Mouse (Mus musculus): ENCODE data around the gene Rusc2. TPM values are rescaled to one million over a fixed set of nuclear protein-coding genes. Genes with fewer than 3 reads are reported as not detected.
A peak's percentile ranks its signal among the peaks of the same experiment; 100 is the strongest.

Rusc2 gene
- polyA plus RNA-seq, 1 experiment = 15.5 TPM

DNA sequence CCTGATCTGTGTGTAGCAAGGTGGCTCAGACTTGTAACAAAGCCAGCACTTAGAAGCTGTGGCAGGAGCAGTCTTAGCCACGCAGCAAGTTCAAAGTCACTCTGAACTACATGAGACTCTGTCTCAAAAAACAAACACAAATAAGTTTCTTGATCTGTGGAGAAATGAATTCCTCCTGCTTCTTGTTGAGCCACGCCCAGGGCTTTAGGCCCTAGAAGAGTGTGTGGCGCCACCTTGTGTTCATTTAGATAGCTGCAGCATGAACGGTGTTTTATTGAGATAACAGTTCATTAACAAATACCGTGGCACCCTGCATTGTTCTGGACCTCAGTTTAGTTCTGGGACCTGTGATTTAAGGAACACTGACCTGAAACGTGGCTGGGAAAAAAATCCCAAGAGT, 38.5 kb downstream of the Rusc2 start:
- WGBS = under 1% methylated on average over 6 of the region's 6 CpGs
- DNase-seq = peak; percentile 91
- Histone ChIP-seq H3K27me3 (replicated peaks; ENCODE audit: control insufficient read depth, insufficient read depth, low read length) (no peaks in the 10 kb centered on the region), H3K27ac (ENCODE audit: insufficient read depth, low read depth, low read length) (peak overlapping the region; percentile 80), H3K36me3 (ENCODE audit: control insufficient read depth, insufficient read depth, low read length) (peaks cover 5% of the 10 kb centered on the region; the same call in 1 of the 2 replicates), H3K4me3 (ENCODE audit: insufficient read depth, low read depth, low read length) (no peak overlapping the region), H3K4me1 (ENCODE audit: control insufficient read depth, insufficient read depth, low read length) (peaks cover 14% of the 10 kb centered on the region)
- peak; percentile 90 for TF ChIP-seq CTCF (conservative IDR thresholded peaks at IDR 0.05; ENCODE audit: insufficient read depth, insufficient read length, low read depth, low read length)
- no peak for TF ChIP-seq POLR2A (IDR thresholded peaks at IDR 0.05; ENCODE audit: low read depth, low read length)

DNA sequence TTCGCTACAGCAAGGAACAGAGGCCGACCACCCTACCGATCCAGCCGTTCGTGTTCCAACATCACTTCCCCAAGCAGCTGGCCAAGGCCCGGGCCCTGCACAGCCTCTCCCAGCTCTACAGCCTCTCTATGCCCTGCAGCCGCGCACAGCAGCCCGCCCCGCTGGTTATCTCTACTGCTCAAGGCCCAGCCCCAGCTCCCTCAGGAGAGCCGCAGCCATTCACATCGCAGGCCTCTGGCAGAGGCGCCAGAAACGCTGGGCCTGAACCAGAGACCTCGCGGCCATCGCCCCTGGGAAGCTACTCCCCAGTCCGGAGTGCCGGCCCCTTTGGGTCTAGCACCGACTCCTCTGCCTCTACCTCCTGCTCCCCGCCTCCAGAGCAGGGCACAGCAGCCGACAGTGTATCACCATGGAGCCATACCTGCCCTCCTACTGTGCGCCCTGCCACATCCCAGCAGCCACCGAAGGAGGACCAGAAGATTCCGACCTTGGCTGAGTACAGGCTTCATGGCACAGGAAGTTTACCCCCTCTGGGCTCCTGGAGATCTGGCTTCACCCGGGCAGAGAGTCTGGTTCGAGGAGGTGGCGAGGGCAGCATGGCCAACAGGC, 40.0 kb downstream of the Rusc2 start:
- Histone ChIP-seq H3K27ac (ENCODE audit: insufficient read depth, low read depth, low read length) (no peak overlapping the region), H3K36me3 (ENCODE audit: control insufficient read depth, insufficient read depth, low read length) (peaks cover 8% of the 10 kb centered on the region), H3K27me3 (replicated peaks; ENCODE audit: control insufficient read depth, insufficient read depth, low read length) (no peaks in the 10 kb centered on the region), H3K4me3 (ENCODE audit: insufficient read depth, low read depth, low read length) (no peak overlapping the region), H3K4me1 (ENCODE audit: control insufficient read depth, insufficient read depth, low read length) (peaks cover 14% of the 10 kb centered on the region)
- WGBS = 90% methylated on average over 28 of the region's 28 CpGs
- no peak for DNase-seq
- TF ChIP-seq POLR2A (IDR thresholded peaks at IDR 0.05; ENCODE audit: low read depth, low read length) = no peak
- no peak for TF ChIP-seq CTCF (conservative IDR thresholded peaks at IDR 0.05; ENCODE audit: insufficient read depth, insufficient read length, low read depth, low read length)

DNA sequence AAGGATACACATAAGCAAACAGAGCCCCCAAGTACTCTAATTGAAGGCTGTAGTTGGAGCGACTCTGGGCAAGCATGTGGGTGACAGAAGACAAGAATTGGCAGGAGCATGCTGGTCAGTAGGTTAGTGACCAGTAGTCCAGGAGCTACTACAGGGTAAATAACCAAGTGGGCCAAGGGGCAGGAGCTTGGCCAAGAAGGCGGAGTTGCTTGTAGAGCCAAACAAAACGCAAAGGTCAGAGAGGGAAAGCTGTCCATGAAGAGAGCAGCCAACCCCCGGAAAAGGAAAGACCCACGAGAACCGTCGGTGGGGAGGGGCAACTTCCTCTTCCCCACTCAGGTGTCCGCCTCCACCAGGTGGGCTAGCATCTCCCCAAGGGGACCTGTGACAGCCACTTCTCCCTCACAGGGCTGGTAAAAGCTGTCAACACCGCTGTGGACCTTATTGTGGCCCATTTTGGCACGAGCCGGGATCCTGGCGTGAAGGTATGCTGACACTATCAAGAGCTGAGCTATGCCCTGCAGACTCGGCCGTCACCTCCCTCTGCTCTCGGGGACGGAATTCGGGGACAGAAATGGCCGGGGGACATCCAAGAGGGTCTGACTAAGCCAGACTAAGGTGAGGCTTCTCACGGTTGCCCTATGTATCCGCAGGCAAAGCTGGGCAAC, 41.6 kb downstream of the Rusc2 start:
- Histone ChIP-seq H3K36me3 (ENCODE audit: control insufficient read depth, insufficient read depth, low read length) (peaks cover 8% of the 10 kb centered on the region), H3K4me1 (ENCODE audit: control insufficient read depth, insufficient read depth, low read length) (peaks cover 8% of the 10 kb centered on the region), H3K27ac (ENCODE audit: insufficient read depth, low read depth, low read length) (no peak overlapping the region), H3K4me3 (ENCODE audit: insufficient read depth, low read depth, low read length) (no peak overlapping the region), H3K27me3 (replicated peaks; ENCODE audit: control insufficient read depth, insufficient read depth, low read length) (no peaks in the 10 kb centered on the region)
- 68% methylated on average over 20 of the region's 20 CpGs for WGBS
- TF ChIP-seq CTCF (conservative IDR thresholded peaks at IDR 0.05; ENCODE audit: insufficient read depth, insufficient read length, low read depth, low read length) = no peak
- TF ChIP-seq POLR2A (IDR thresholded peaks at IDR 0.05; ENCODE audit: low read depth, low read length) = no peak
- DNase-seq = peak; percentile 92

DNA sequence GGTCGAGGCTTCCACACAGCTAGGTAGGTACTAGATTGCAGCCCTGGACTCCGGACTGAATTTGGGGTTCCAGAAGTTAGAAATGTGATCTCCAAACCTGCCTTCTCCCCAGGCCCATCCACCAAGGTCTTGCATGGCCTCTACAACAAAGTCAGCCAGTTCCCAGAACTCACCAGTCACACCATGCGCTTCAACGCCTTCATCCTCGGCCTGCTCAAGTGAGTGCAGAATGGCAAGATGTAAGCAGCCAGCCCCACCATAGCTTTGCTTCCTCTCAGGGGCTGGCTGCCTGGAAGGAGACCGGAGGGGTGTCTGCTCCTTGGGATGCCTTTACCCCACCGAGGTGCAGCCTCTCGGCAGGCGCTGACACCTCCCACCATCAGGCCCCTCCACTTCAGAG, 42.3 kb downstream of the Rusc2 start:
- H3K27ac ChIP-seq (ENCODE audit: insufficient read depth, low read depth, low read length) = no peak overlapping the region
- peaks cover 8% of the 10 kb centered on the region for H3K4me1 ChIP-seq (ENCODE audit: control insufficient read depth, insufficient read depth, low read length)
- WGBS = 84% methylated on average over 9 of the region's 9 CpGs
- no peak for TF ChIP-seq POLR2A (IDR thresholded peaks at IDR 0.05; ENCODE audit: low read depth, low read length)
- no peak for TF ChIP-seq CTCF (conservative IDR thresholded peaks at IDR 0.05; ENCODE audit: insufficient read depth, insufficient read length, low read depth, low read length)
- H3K4me3 ChIP-seq (ENCODE audit: insufficient read depth, low read depth, low read length) = no peak overlapping the region
- H3K36me3 ChIP-seq (ENCODE audit: control insufficient read depth, insufficient read depth, low read length) = peaks cover 8% of the 10 kb centered on the region
- no peaks in the 10 kb centered on the region for H3K27me3 ChIP-seq (replicated peaks; ENCODE audit: control insufficient read depth, insufficient read depth, low read length)
- DNase-seq = no peak

DNA sequence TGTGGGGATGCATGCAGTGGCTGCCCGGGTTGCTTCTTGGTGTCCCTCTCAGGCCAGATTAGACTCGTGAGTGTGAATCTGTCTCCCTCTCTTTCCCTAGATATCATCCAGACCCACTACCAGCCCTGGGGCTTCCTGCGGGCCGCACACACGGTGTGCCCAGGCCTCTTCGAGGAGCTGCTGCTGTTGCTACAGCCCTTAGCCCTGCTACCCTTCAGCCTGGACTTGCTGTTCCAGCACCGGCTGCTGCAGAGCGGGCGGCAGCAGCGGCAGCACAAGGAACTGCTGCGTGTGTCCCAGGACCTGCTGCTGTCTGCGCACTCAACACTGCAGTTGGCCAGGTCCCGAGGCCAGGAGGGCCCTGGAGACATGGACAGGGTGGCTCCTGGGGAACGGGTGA, 43.4 kb downstream of the Rusc2 start:
- H3K36me3 ChIP-seq (ENCODE audit: control insufficient read depth, insufficient read depth, low read length) = peaks cover 8% of the 10 kb centered on the region
- no peak for DNase-seq
- 76% methylated on average over 14 of the region's 14 CpGs for WGBS
- no peak overlapping the region for H3K4me3 ChIP-seq (ENCODE audit: insufficient read depth, low read depth, low read length)
- peaks cover under 1% of the 10 kb centered on the region for H3K4me1 ChIP-seq (ENCODE audit: control insufficient read depth, insufficient read depth, low read length)
- no peak for TF ChIP-seq POLR2A (IDR thresholded peaks at IDR 0.05; ENCODE audit: low read depth, low read length)
- no peaks in the 10 kb centered on the region for H3K27me3 ChIP-seq (replicated peaks; ENCODE audit: control insufficient read depth, insufficient read depth, low read length)
- H3K27ac ChIP-seq (ENCODE audit: insufficient read depth, low read depth, low read length) = no peak overlapping the region

DNA sequence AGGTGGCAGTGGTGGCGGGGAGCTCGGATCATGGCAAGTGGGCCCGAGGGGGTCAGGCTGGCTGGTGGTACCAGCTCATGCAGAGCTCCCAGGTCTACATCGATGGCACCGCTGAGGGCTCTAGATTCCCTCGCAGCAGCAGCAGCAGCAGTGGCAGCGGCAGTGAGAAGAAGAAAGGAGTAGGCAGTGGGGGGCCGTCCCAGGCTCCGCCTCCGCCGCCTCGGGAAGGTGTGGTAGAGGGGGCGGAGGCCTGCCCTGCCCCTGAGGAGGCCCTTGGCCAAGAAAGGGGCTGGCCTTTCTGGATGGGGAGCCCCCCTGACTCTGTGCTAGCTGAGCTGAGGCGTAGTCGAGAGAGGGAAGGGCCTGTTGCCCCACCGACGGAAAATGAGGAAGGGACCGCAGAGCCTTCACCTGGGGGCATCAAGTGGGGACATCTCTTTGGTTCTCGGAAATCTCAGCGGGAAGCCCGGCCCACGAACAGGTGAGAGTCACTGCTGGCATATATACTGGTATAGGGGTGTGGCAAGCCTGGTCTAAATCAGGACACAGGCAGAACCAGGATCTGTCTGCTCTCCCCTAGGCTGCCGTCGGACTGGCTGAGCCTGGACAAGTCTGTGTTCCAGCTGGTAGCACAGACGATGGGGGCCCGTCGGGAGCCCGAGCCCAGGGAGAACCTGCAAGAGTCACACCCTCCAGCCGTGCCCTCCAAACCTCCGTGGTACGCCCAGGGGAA, 44.0 kb downstream of the Rusc2 start:
- DNase-seq = no peak
- no peaks in the 10 kb centered on the region for H3K27me3 ChIP-seq (replicated peaks; ENCODE audit: control insufficient read depth, insufficient read depth, low read length)
- H3K4me1 ChIP-seq (ENCODE audit: control insufficient read depth, insufficient read depth, low read length) = no peaks in the 10 kb centered on the region; the same call in 1 of the 2 replicates
- 65% methylated on average over 31 of the region's 31 CpGs for WGBS
- H3K4me3 ChIP-seq (ENCODE audit: insufficient read depth, low read depth, low read length) = no peak overlapping the region
- TF ChIP-seq CTCF (conservative IDR thresholded peaks at IDR 0.05; ENCODE audit: insufficient read depth, insufficient read length, low read depth, low read length) (no peak), POLR2A (IDR thresholded peaks at IDR 0.05; ENCODE audit: low read depth, low read length) (no peak)
- no peak overlapping the region for H3K27ac ChIP-seq (ENCODE audit: insufficient read depth, low read depth, low read length)
- H3K36me3 ChIP-seq (ENCODE audit: control insufficient read depth, insufficient read depth, low read length) = peaks cover 8% of the 10 kb centered on the region

DNA sequence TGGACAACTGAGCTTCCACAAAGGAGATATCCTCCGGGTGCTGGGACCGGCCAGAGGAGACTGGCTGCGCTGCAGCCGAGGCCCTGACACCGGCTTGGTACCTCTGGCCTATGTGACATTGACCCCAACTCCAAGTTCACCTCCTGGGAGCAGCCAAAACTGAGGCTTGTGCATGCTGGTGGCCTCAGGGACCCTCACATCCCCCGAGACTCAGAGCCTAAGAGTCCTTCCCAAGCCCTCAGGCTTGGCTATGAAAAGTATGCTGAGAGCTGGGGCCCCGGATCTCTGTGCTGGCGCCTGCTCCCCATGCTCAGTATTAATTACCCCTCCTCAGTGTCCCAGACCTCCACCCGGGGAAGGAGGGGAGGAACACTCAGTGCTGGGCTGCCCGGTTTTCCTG, 44.7 kb downstream of the Rusc2 start:
- WGBS = 76% methylated on average over 10 of the region's 10 CpGs

More for the DNA sequence above, 44.7 kb downstream of the Rusc2 start:
- Histone ChIP-seq H3K4me3 (ENCODE audit: insufficient read depth, low read depth, low read length) (no peak overlapping the region), H3K4me1 (ENCODE audit: control insufficient read depth, insufficient read depth, low read length) (no peaks in the 10 kb centered on the region; the same call in 1 of the 2 replicates), H3K27ac (ENCODE audit: insufficient read depth, low read depth, low read length) (no peak overlapping the region), H3K27me3 (replicated peaks; ENCODE audit: control insufficient read depth, insufficient read depth, low read length) (no peaks in the 10 kb centered on the region), H3K36me3 (ENCODE audit: control insufficient read depth, insufficient read depth, low read length) (peaks cover 8% of the 10 kb centered on the region)
- DNase-seq = no peak
- no peak for TF ChIP-seq POLR2A (IDR thresholded peaks at IDR 0.05; ENCODE audit: low read depth, low read length)
- no peak for TF ChIP-seq CTCF (conservative IDR thresholded peaks at IDR 0.05; ENCODE audit: insufficient read depth, insufficient read length, low read depth, low read length)
